Mouse (Mus musculus) small intestine, adult 2 months (tissue): Measurements from ENCODE around the gene Slc9a9. TPM values are rescaled to one million over a fixed set of nuclear protein-coding genes. Genes with fewer than 3 reads are reported as not detected.

ENCODE experiments used
- H3K27ac ChIP-seq: fragments of 200-500 bp; 2 replicates; pipeline ENCODE4 v1.5.1; 2012; ENCODE audit warnings: low read depth, low read length, control low read depth, inconsistent platforms; ENCODE audit not compliant: insufficient read depth
- H3K27me3 ChIP-seq: fragments of 200-500 bp; 2 replicates; pipeline ENCODE4 v1.6.1; 2012; ENCODE audit warnings: mild to moderate bottlenecking, moderate library complexity, low read length, inconsistent platforms; ENCODE audit not compliant: control insufficient read depth, insufficient read depth
- H3K36me3 ChIP-seq: fragments of 200-500 bp; 2 replicates; pipeline ENCODE4 v1.6.1; 2012; ENCODE audit warnings: mild to moderate bottlenecking, low read length, control low read depth, inconsistent platforms; ENCODE audit not compliant: control insufficient read depth, insufficient read depth
- H3K4me1 ChIP-seq: fragments of 200-500 bp; 2 replicates; pipeline ENCODE4 v1.6.1; 2012; ENCODE audit warnings: low read length, inconsistent platforms, mixed read lengths; ENCODE audit not compliant: control insufficient read depth, insufficient read depth, insufficient read length
- H3K4me3 ChIP-seq: fragments of 200-500 bp; 2 replicates; pipeline ENCODE4 v1.5.1; 2012; ENCODE audit warnings: low read depth, mild to moderate bottlenecking, control low read depth, inconsistent platforms, low read length, moderate library complexity
- CTCF ChIP-seq: fragments of 200-500 bp; IDR thresholded peaks from 2 replicates; pipeline ENCODE4 v1.5.1; 2012; ENCODE audit warnings: low read depth, mild to moderate bottlenecking, control low read depth, inconsistent platforms, low read length, moderate library complexity, mixed read lengths; ENCODE audit not compliant: insufficient replicate concordance, insufficient read length; ENCODE audit errors: extremely low read depth
- POLR2A ChIP-seq: fragments of 200-500 bp; IDR thresholded peaks from 2 replicates; pipeline ENCODE4 v1.6.1; 2012; ENCODE audit warnings: low read depth, mild to moderate bottlenecking, control low read depth, inconsistent platforms, low read length, moderate library complexity
- WGBS: fragments of 180-500 bp; shearing (Covaris S2); methylation state at CpG from one replicate; pipeline ENCODE4 v1.1.7; 2018; 5-methylcytosine and 5-hydroxymethylcytosine counted together
- polyA plus RNA-seq: library from polyadenylated mRNA; depleted of rRNA; stranded (reverse); fragments of >200 nt; gene quantifications from 2 replicates; pipeline ENCODE4 v1.2.3, GENCODE M21; 2012

Slc9a9 gene
- polyA plus RNA-seq, 1 experiment, result 1.3 TPM

GRCm38 (mm10) chr9:95121151-95121835 is 451.6 kb downstream of the Slc9a9 start:
- H3K4me3 ChIP-seq, result no peak overlapping the region
- TF ChIP-seq POLR2A, result no peak
- no peak for TF ChIP-seq CTCF
- H3K36me3 ChIP-seq, result no peaks in the 10 kb centered on the region
- 70% methylated on average over 11 of the region's 11 CpGs for WGBS
- no peaks in the 10 kb centered on the region for H3K27me3 ChIP-seq
- no peak overlapping the region for H3K27ac ChIP-seq
- no peaks in the 10 kb centered on the region for H3K4me1 ChIP-seq

GRCm38 (mm10) chr9:95125683-95126082 is 456.0 kb downstream of the Slc9a9 start:
- TF ChIP-seq CTCF (no peak), POLR2A (no peak)
- Histone ChIP-seq H3K27me3 (no peaks in the 10 kb centered on the region), H3K36me3 (no peaks in the 10 kb centered on the region), H3K27ac (no peak overlapping the region), H3K4me3 (no peak overlapping the region), H3K4me1 (no peaks in the 10 kb centered on the region; the same call in 1 of the 2 replicates)
- 92% methylated on average over 1 of the region's 1 CpGs for WGBS

GRCm38 (mm10) chr9:95127774-95128173 is 458.1 kb downstream of the Slc9a9 start:
- no peaks in the 10 kb centered on the region for H3K36me3 ChIP-seq

GRCm38 (mm10) chr9:95149206-95149729 is 479.6 kb downstream of the Slc9a9 start:
- H3K27me3 ChIP-seq, result no peaks in the 10 kb centered on the region
- TF ChIP-seq POLR2A (no peak), CTCF (no peak)
- H3K4me1 ChIP-seq, result no peaks in the 10 kb centered on the region
- WGBS, result 90% methylated on average over 10 of the region's 10 CpGs
- H3K4me3 ChIP-seq, result no peak overlapping the region
- H3K27ac ChIP-seq, result no peak overlapping the region
- no peaks in the 10 kb centered on the region for H3K36me3 ChIP-seq

More at GRCm38 (mm10) chr9:95127774-95128173, 458.1 kb downstream of the Slc9a9 start:
- H3K27ac ChIP-seq, result no peak overlapping the region
- WGBS, result 67% methylated on average over 2 of the region's 2 CpGs
- no peaks in the 10 kb centered on the region for H3K27me3 ChIP-seq
- TF ChIP-seq CTCF (no peak), POLR2A (no peak)
- H3K4me3 ChIP-seq, result no peak overlapping the region
- no peaks in the 10 kb centered on the region; the same call in 1 of the 2 replicates for H3K4me1 ChIP-seq

GRCm38 (mm10) chr9:95150096-95150495 is 480.4 kb downstream of the Slc9a9 start:
- WGBS, result 34% methylated on average over 3 of the region's 3 CpGs
- H3K4me1 ChIP-seq, result no peaks in the 10 kb centered on the region

GRCm38 (mm10) chr9:95150597-95150996 is 480.9 kb downstream of the Slc9a9 start:
- TF ChIP-seq CTCF (no peak), POLR2A (no peak)
- no peaks in the 10 kb centered on the region for H3K36me3 ChIP-seq
- WGBS, result 69% methylated on average over 3 of the region's 3 CpGs
- H3K4me3 ChIP-seq, result no peak overlapping the region
- no peaks in the 10 kb centered on the region for H3K4me1 ChIP-seq
- no peak overlapping the region for H3K27ac ChIP-seq
- H3K27me3 ChIP-seq, result no peaks in the 10 kb centered on the region

More at GRCm38 (mm10) chr9:95150096-95150495, 480.4 kb downstream of the Slc9a9 start:
- no peak overlapping the region for H3K27ac ChIP-seq
- H3K4me3 ChIP-seq, result no peak overlapping the region
- no peaks in the 10 kb centered on the region for H3K36me3 ChIP-seq
- H3K27me3 ChIP-seq, result no peaks in the 10 kb centered on the region
- no peak for TF ChIP-seq POLR2A
- no peak for TF ChIP-seq CTCF

- no peak overlapping the region for H3K27ac ChIP-seq
- no peaks in the 10 kb centered on the region for H3K4me1 ChIP-seq
- H3K4me3 ChIP-seq, result no peak overlapping the region
- 75% methylated on average over 4 of the region's 4 CpGs for WGBS
- no peak for TF ChIP-seq CTCF
- TF ChIP-seq POLR2A, result no peak
- H3K36me3 ChIP-seq, result no peaks in the 10 kb centered on the region
- H3K27me3 ChIP-seq, result no peaks in the 10 kb centered on the region
Observed at GRCm38 (mm10) chr9:95150998-95151397, 481.3 kb downstream of the Slc9a9 start.
